ENCODE assay signal across 12 mouse cellular contexts in genomic region chr8:125397981-125398380, GRCm38 (mm10).
A peak's percentile ranks its signal among the peaks of the same experiment; 100 is the strongest.
DNase-seq lines count a peak whose midpoint lies in the region; ATAC-seq lines count a peak whose summit lies in the region.
"Had no signal": no experiment of that assay in that cellular context is flagged by ENCODE, and none has a peak within 500 bp of the region (broad histone marks: within the 10 kb centered on the region; RNA-seq: fewer than 3 reads in every experiment).

No protein-coding gene starts in this region.

- H3K4me2 ChIP-seq in heart, embryonic 11.5 days = no peak overlapping the region
- no peak overlapping the region for H3K4me2 ChIP-seq in neural tube, embryonic 13.5 days
- H3K4me2 ChIP-seq in neural tube, embryonic 15.5 days = no peak overlapping the region
- no peak overlapping the region for H3K4me2 ChIP-seq in liver, embryonic 15.5 days

- no peak for DNase-seq in heart, postnatal 10 days
- DNase-seq in retina, embryonic 14.5 days (ENCODE audit: low spot score) = no peak
- DNase-seq in midbrain, embryonic 10.5 days (ENCODE audit: low spot score) = no peak
- DNase-seq in thymus, postnatal 14 days = no peak
- DNase-seq: cerebellum, adult 11-12 months; lung, postnatal 14 days had no signal

- H3K4me3 ChIP-seq in heart, embryonic 11.5 days (ENCODE audit: low read depth, low read length) = no peak overlapping the region
- no peak overlapping the region for H3K4me3 ChIP-seq in neural tube, embryonic 13.5 days
- H3K4me3 ChIP-seq in neural tube, embryonic 15.5 days (replicated peaks) = no peak overlapping the region
- H3K4me3 ChIP-seq in liver, embryonic 15.5 days (replicated peaks) = no peak overlapping the region
- no peak overlapping the region for H3K4me3 ChIP-seq in midbrain, embryonic 10.5 days

- no peak overlapping the region for H3K27ac ChIP-seq in heart, embryonic 11.5 days (ENCODE audit: low read depth, low read length)
- H3K27ac ChIP-seq in neural tube, embryonic 13.5 days (replicated peaks) = 0 out of 2 replicates have a peak overlapping the region, but pooled peaks have one; percentile 13
- no peak overlapping the region for H3K27ac ChIP-seq in neural tube, embryonic 15.5 days (replicated peaks)
- no peak overlapping the region for H3K27ac ChIP-seq in liver, embryonic 15.5 days (replicated peaks)
- H3K27ac ChIP-seq in midbrain, embryonic 10.5 days (replicated peaks) = no peak overlapping the region

- 33% methylated on average over 14 of the region's 14 CpGs for WGBS in heart, embryonic 11.5 days (ENCODE audit: insufficient replicate concordance)
- 30% methylated on average over 14 of the region's 14 CpGs for WGBS in neural tube, embryonic 13.5 days
- 40% methylated on average over 14 of the region's 14 CpGs for WGBS in neural tube, embryonic 15.5 days
- 43% methylated on average over 14 of the region's 14 CpGs for WGBS in liver, embryonic 15.5 days (ENCODE audit: insufficient replicate concordance)
- WGBS in midbrain, embryonic 10.5 days = 35% methylated on average over 14 of the region's 14 CpGs

- H3K9me3 ChIP-seq in heart, embryonic 11.5 days (replicated peaks; ENCODE audit: control insufficient read depth, low read length) = no peaks in the 10 kb centered on the region
- H3K9me3 ChIP-seq in neural tube, embryonic 13.5 days = no peaks in the 10 kb centered on the region
- H3K9me3 ChIP-seq in neural tube, embryonic 15.5 days (replicated peaks) = no peaks in the 10 kb centered on the region
- no peaks in the 10 kb centered on the region for H3K9me3 ChIP-seq in liver, embryonic 15.5 days (replicated peaks)
- H3K9me3 ChIP-seq in midbrain, embryonic 10.5 days (replicated peaks) = no peaks in the 10 kb centered on the region

- ATAC-seq in heart, embryonic 11.5 days (replicated peaks; ENCODE audit: insufficient number of reproducible peaks, low FRiP score, low TSS enrichment) = peak; percentile 24; the same call in 1 of the 2 replicates
- ATAC-seq in neural tube, embryonic 13.5 days (ENCODE audit: low read depth) = no peak
- no peak for ATAC-seq in neural tube, embryonic 15.5 days (ENCODE audit: low FRiP score)
- 0 out of 2 replicates have a peak, but pooled peaks have one; percentile 40 for ATAC-seq in liver, embryonic 15.5 days (ENCODE audit: insufficient read depth)
- ATAC-seq: midbrain, embryonic 16.5 days; Patski had no signal

- H3K9ac ChIP-seq in heart, embryonic 11.5 days (ENCODE audit: low read depth, low read length) = no peak overlapping the region
- no peak overlapping the region for H3K9ac ChIP-seq in neural tube, embryonic 13.5 days
- no peak overlapping the region for H3K9ac ChIP-seq in neural tube, embryonic 15.5 days (replicated peaks)
- H3K9ac ChIP-seq in liver, embryonic 15.5 days = no peak overlapping the region

- no peaks in the 10 kb centered on the region for H3K36me3 ChIP-seq in heart, embryonic 11.5 days (ENCODE audit: control insufficient read depth, insufficient read depth, low read length)
- H3K36me3 ChIP-seq in neural tube, embryonic 13.5 days = no peaks in the 10 kb centered on the region
- no peaks in the 10 kb centered on the region for H3K36me3 ChIP-seq in neural tube, embryonic 15.5 days
- no peaks in the 10 kb centered on the region for H3K36me3 ChIP-seq in liver, embryonic 15.5 days (replicated peaks)
- no peaks in the 10 kb centered on the region for H3K36me3 ChIP-seq in midbrain, embryonic 10.5 days

- intact Hi-C loops in heart, postnatal 10 days (cut with DNase I) = no loop called here

- 0 out of 2 replicates have a peak, but pooled peaks cover 4% of the 10 kb centered on the region for H3K4me1 ChIP-seq in heart, embryonic 11.5 days (ENCODE audit: control insufficient read depth, insufficient read depth, low read length)
- H3K4me1 ChIP-seq in neural tube, embryonic 13.5 days (replicated peaks) = peaks cover 18% of the 10 kb centered on the region; the same call in 1 of the 2 replicates
- H3K4me1 ChIP-seq in neural tube, embryonic 15.5 days = peaks cover 12% of the 10 kb centered on the region; the same call in 1 of the 2 replicates
- no peaks in the 10 kb centered on the region for H3K4me1 ChIP-seq in liver, embryonic 15.5 days (replicated peaks)
- H3K4me1 ChIP-seq in midbrain, embryonic 10.5 days = peaks cover 5% of the 10 kb centered on the region

- H3K27me3 ChIP-seq in heart, embryonic 11.5 days (ENCODE audit: control insufficient read depth, insufficient read depth, low read length) = no peaks in the 10 kb centered on the region
- no peaks in the 10 kb centered on the region for H3K27me3 ChIP-seq in neural tube, embryonic 13.5 days
- no peaks in the 10 kb centered on the region for H3K27me3 ChIP-seq in neural tube, embryonic 15.5 days (replicated peaks)
- H3K27me3 ChIP-seq in liver, embryonic 15.5 days = no peaks in the 10 kb centered on the region
- no peaks in the 10 kb centered on the region for H3K27me3 ChIP-seq in midbrain, embryonic 10.5 days (ENCODE audit: low read depth, poor library complexity, severe bottlenecking)
- H3K27me3 ChIP-seq: Patski had no signal

Comparison
In these comparisons a context has a peak if more than half of its experiments do, and no peak if none do; other contexts are left out.
1. ATAC-seq: peak in heart, embryonic 11.5 days (single experiment) and liver, embryonic 15.5 days (single experiment); none in neural tube, embryonic 13.5 days (single experiment) and neural tube, embryonic 15.5 days (single experiment).